Comparison of ENCODE assay signal across 26 mouse cellular contexts in genomic region chr5:8542631-8543207, GRCm38 (mm10).
DNase-seq lines count a peak whose midpoint lies in the region; ATAC-seq and TF ChIP-seq lines count a peak whose summit lies in the region.
"Had no signal": no experiment of that assay in that cellular context is flagged by ENCODE, and none has a peak within 500 bp of the region (broad histone marks: within the 10 kb centered on the region; RNA-seq: fewer than 3 reads in every experiment).

No protein-coding gene starts in this region.

- H3K4me1 ChIP-seq in kidney, adult 2 months (ENCODE audit: control insufficient read depth, insufficient read depth, low read length), result no peaks in the 10 kb centered on the region
- H3K4me1 ChIP-seq in kidney, embryonic 16.5 days (ENCODE audit: insufficient read depth, low read length), result no peaks in the 10 kb centered on the region
- H3K4me1 ChIP-seq in limb, embryonic 13.5 days, result peaks cover 22% of the 10 kb centered on the region
- no peaks in the 10 kb centered on the region for H3K4me1 ChIP-seq in forebrain, embryonic 15.5 days
- H3K4me1 ChIP-seq: forebrain, embryonic 13.5 days; heart, embryonic 10.5 days; heart, embryonic 13.5 days had no signal

- no peak overlapping the region for H3K4me3 ChIP-seq in kidney, adult 2 months (ENCODE audit: insufficient read depth, low read depth, low read length)
- H3K4me3 ChIP-seq in kidney, embryonic 16.5 days (ENCODE audit: low read length), result no peak overlapping the region
- no peak overlapping the region for H3K4me3 ChIP-seq in limb, embryonic 13.5 days
- no peak overlapping the region for H3K4me3 ChIP-seq in forebrain, embryonic 15.5 days
- H3K4me3 ChIP-seq: forebrain, embryonic 10.5 days; forebrain, embryonic 13.5 days; gastrocnemius, adult 2 months; heart, embryonic 10.5 days; heart, embryonic 13.5 days had no signal

- WGBS in kidney, adult 2 months, result 31% methylated on average over 3 of the region's 3 CpGs
- WGBS in kidney, embryonic 16.5 days, result 22% methylated on average over 3 of the region's 3 CpGs
- whole genome bisulfite sequencing in limb, embryonic 13.5 days, result 45% methylated on average over 3 of the region's 3 CpGs
- 71% methylated on average over 3 of the region's 3 CpGs for WGBS in forebrain, embryonic 15.5 days

- no peak overlapping the region for H3K27ac ChIP-seq in kidney, adult 2 months (ENCODE audit: insufficient read depth, low read depth, low read length)
- no peak overlapping the region for H3K27ac ChIP-seq in kidney, embryonic 16.5 days (ENCODE audit: low read length)
- H3K27ac ChIP-seq in limb, embryonic 13.5 days, result 0 out of 2 replicates have a peak overlapping the region, but pooled peaks have one; percentile 69
- H3K27ac ChIP-seq in forebrain, embryonic 15.5 days (replicated peaks), result no peak overlapping the region
- H3K27ac ChIP-seq: forebrain, embryonic 10.5 days; forebrain, embryonic 13.5 days; gastrocnemius, adult 2 months; heart, embryonic 10.5 days; heart, embryonic 13.5 days; hindbrain, embryonic 14.5 days; hindbrain, postnatal 0 days had no signal

- no peaks in the 10 kb centered on the region for H3K27me3 ChIP-seq in kidney, adult 2 months (replicated peaks; ENCODE audit: control insufficient read depth, insufficient read depth, low read length)
- no peaks in the 10 kb centered on the region for H3K27me3 ChIP-seq in kidney, embryonic 16.5 days (ENCODE audit: insufficient read depth, low read length)
- H3K27me3 ChIP-seq in limb, embryonic 13.5 days, result no peaks in the 10 kb centered on the region
- no peaks in the 10 kb centered on the region for H3K27me3 ChIP-seq in forebrain, embryonic 15.5 days
- H3K27me3 ChIP-seq: forebrain, embryonic 13.5 days; heart, embryonic 13.5 days had no signal

- TF ChIP-seq POLR2A in kidney, adult 2 months (IDR thresholded peaks at IDR 0.05; ENCODE audit: low read depth, low read length), result no peak

- no peak overlapping the region for H3K9ac ChIP-seq in kidney, embryonic 16.5 days (replicated peaks; ENCODE audit: low read length)
- no peak overlapping the region for H3K9ac ChIP-seq in limb, embryonic 13.5 days
- no peak overlapping the region for H3K9ac ChIP-seq in forebrain, embryonic 15.5 days (replicated peaks)
- H3K9ac ChIP-seq: forebrain, embryonic 13.5 days; forebrain, postnatal 0 days; heart, embryonic 13.5 days; hindbrain, embryonic 14.5 days had no signal

- no peak for TF ChIP-seq CTCF in kidney, adult 2 months (conservative IDR thresholded peaks at IDR 0.05; ENCODE audit: insufficient read depth, insufficient read length, low read depth, low read length)

- ATAC-seq in kidney, embryonic 16.5 days (ENCODE audit: low FRiP score, low TSS enrichment), result peak; percentile 87
- ATAC-seq in limb, embryonic 13.5 days (ENCODE audit: low FRiP score, low read depth), result no peak
- ATAC-seq in forebrain, embryonic 15.5 days (replicated peaks), result no peak
- ATAC-seq: activated CD4-positive, CD25-positive, alpha-beta regulatory T cell, adult 4 months; CD4-positive, CD25-positive, alpha-beta regulatory T cell, adult 4 months; forebrain, embryonic 13.5 days; forebrain, postnatal 0 days; hindbrain, postnatal 0 days had no signal

- H3K4me2 ChIP-seq in kidney, embryonic 16.5 days (replicated peaks; ENCODE audit: low read depth, low read length), result no peak overlapping the region
- H3K4me2 ChIP-seq in limb, embryonic 13.5 days (replicated peaks), result no peak overlapping the region
- H3K4me2 ChIP-seq in forebrain, embryonic 15.5 days (replicated peaks), result no peak overlapping the region
- H3K4me2 ChIP-seq: forebrain, embryonic 13.5 days; heart, embryonic 13.5 days; hindbrain, embryonic 14.5 days had no signal

- H3K36me3 ChIP-seq in kidney, adult 2 months (ENCODE audit: control insufficient read depth, insufficient read depth, low read length), result no peaks in the 10 kb centered on the region
- H3K36me3 ChIP-seq in kidney, embryonic 16.5 days (ENCODE audit: insufficient read depth, low read length), result no peaks in the 10 kb centered on the region
- H3K36me3 ChIP-seq in limb, embryonic 13.5 days, result no peaks in the 10 kb centered on the region
- H3K36me3 ChIP-seq in forebrain, embryonic 15.5 days, result no peaks in the 10 kb centered on the region
- H3K36me3 ChIP-seq: forebrain, embryonic 10.5 days; heart, embryonic 10.5 days; heart, embryonic 13.5 days had no signal

- DNase-seq in kidney, adult 9 months, result peak; percentile 4
- DNase-seq in kidney, adult 2 months, result no peak
- no peak for DNase-seq in kidney, postnatal 4 days
- peak; percentile 32 for DNase-seq in A20 (ENCODE audit: low read depth, low spot score)
- DNase-seq: adrenal gland, adult 8-10 months; adrenal gland, postnatal 25 days; cerebellum, adult 11-12 months; cerebellum, adult 8-10 months; cerebellum, postnatal 10 days; forebrain, postnatal 0 days; gastrocnemius, adult 2 months; gastrocnemius, postnatal 14 days; heart, adult 18-20 months; heart, postnatal 14 days; heart, postnatal 4 days had no signal

- H3K9me3 ChIP-seq in kidney, embryonic 16.5 days (ENCODE audit: low read length), result no peaks in the 10 kb centered on the region
- no peaks in the 10 kb centered on the region for H3K9me3 ChIP-seq in limb, embryonic 13.5 days
- no peaks in the 10 kb centered on the region for H3K9me3 ChIP-seq in forebrain, embryonic 15.5 days
- H3K9me3 ChIP-seq: forebrain, embryonic 10.5 days; forebrain, embryonic 13.5 days; heart, embryonic 10.5 days; heart, embryonic 13.5 days had no signal

Comparison
In these comparisons a context has a peak if more than half of its experiments do, and no peak if none do; other contexts are left out.
1. DNase-seq: peak in kidney, adult 9 months (single experiment) and A20 (single experiment); none in kidney, adult 2 months (single experiment) and kidney, postnatal 4 days (0 of 2).